Mouse (Mus musculus): ENCODE data around the gene Chuk.

- no peak for TF ChIP-seq POLR2A (IDR thresholded peaks at IDR 0.05; ENCODE audit: low read depth, low read length)
- TF ChIP-seq CTCF (IDR thresholded peaks at IDR 0.05; ENCODE audit: extremely low read depth, insufficient read length, insufficient replicate concordance, low read depth, low read length), result peak; percentile 60; the same call in 1 of the 2 replicates
These were observed 4.4 kb upstream of the Chuk start for GRCm38 (mm10) chr19:44111706-44112105.

All from small intestine, adult 2 months (tissue).